Mouse (Mus musculus): ENCODE results near the gene Trak2. TPM values are rescaled to one million over a fixed set of nuclear protein-coding genes. Genes with fewer than 3 reads are reported as not detected.
"Not testable (repeated sequence)": the region's sequence is repeated elsewhere in the genome, so short reads cannot be mapped to it uniquely, and the experiment has no call there.

Gene Trak2
- polyA plus RNA-seq, 1 experiment: 57.2 TPM

GRCm38 (mm10) chr1:58971097-58971496 lies 2.1 kb downstream of the Trak2 start:
- Histone ChIP-seq H3K4me1 (ENCODE audit: control insufficient read depth) (peaks cover 65% of the 10 kb centered on the region), H3K27me3 (ENCODE audit: control insufficient read depth) (no peaks in the 10 kb centered on the region), H3K9me3 (ENCODE audit: control insufficient read depth, low read length) (no peaks in the 10 kb centered on the region), H3K36me3 (ENCODE audit: control insufficient read depth) (peaks cover 79% of the 10 kb centered on the region), H3K4me3 (replicated peaks) (peak overlapping the region; percentile 86)
- TF ChIP-seq TAL1 (IDR thresholded peaks at IDR 0.05; ENCODE audit: low read length) (no peak), GATA1 (IDR thresholded peaks at IDR 0.05; ENCODE audit: low read length) (no peak)

- Histone ChIP-seq H3K4me3 (replicated peaks) (peak overlapping the region; percentile 86), H3K4me1 (ENCODE audit: control insufficient read depth) (peaks cover 65% of the 10 kb centered on the region), H3K36me3 (ENCODE audit: control insufficient read depth) (peaks cover 79% of the 10 kb centered on the region)
These were observed 3.2 kb downstream of the Trak2 start for GRCm38 (mm10) chr1:58970054-58970453.

GRCm38 (mm10) chr1:58967534-58967933 lies 5.7 kb downstream of the Trak2 start:
- TF ChIP-seq TAL1 (IDR thresholded peaks at IDR 0.05; ENCODE audit: low read length) (no peak), GATA1 (IDR thresholded peaks at IDR 0.05; ENCODE audit: low read length) (no peak)
- Histone ChIP-seq H3K9me3 (ENCODE audit: control insufficient read depth, low read length) (no peaks in the 10 kb centered on the region), H3K27me3 (ENCODE audit: control insufficient read depth) (no peaks in the 10 kb centered on the region), H3K36me3 (ENCODE audit: control insufficient read depth) (peaks cover 99% of the 10 kb centered on the region), H3K4me1 (ENCODE audit: control insufficient read depth) (peaks cover 87% of the 10 kb centered on the region), H3K4me3 (replicated peaks) (peak overlapping the region; percentile 50)

More at GRCm38 (mm10) chr1:58970054-58970453, 3.2 kb downstream of the Trak2 start:
- H3K9me3 ChIP-seq (ENCODE audit: control insufficient read depth, low read length): no peaks in the 10 kb centered on the region
- TF ChIP-seq TAL1 (IDR thresholded peaks at IDR 0.05; ENCODE audit: low read length) (no peak), GATA1 (IDR thresholded peaks at IDR 0.05; ENCODE audit: low read length) (peak; percentile 70)
- H3K27me3 ChIP-seq (ENCODE audit: control insufficient read depth): no peaks in the 10 kb centered on the region

- no peak for TF ChIP-seq TAL1 (IDR thresholded peaks at IDR 0.05; ENCODE audit: low read length)
- no peak for TF ChIP-seq GATA1 (IDR thresholded peaks at IDR 0.05; ENCODE audit: low read length)
- no peaks in the 10 kb centered on the region for H3K9me3 ChIP-seq (ENCODE audit: control insufficient read depth, low read length)
- no peaks in the 10 kb centered on the region for H3K27me3 ChIP-seq (ENCODE audit: control insufficient read depth)
- H3K4me1 ChIP-seq (ENCODE audit: control insufficient read depth): peaks cover 99% of the 10 kb centered on the region
- H3K4me3 ChIP-seq (replicated peaks): peak overlapping the region; percentile 55
- H3K36me3 ChIP-seq (ENCODE audit: control insufficient read depth): peaks cover 98% of the 10 kb centered on the region
These were observed 10.4 kb downstream of the Trak2 start for GRCm38 (mm10) chr1:58962865-58963264.

GRCm38 (mm10) chr1:58962418-58962817 lies 10.8 kb downstream of the Trak2 start:
- TF ChIP-seq GATA1 (IDR thresholded peaks at IDR 0.05; ENCODE audit: low read length): peak; percentile 82
- TF ChIP-seq TAL1 (IDR thresholded peaks at IDR 0.05; ENCODE audit: low read length): peak; percentile 75
- H3K4me3 ChIP-seq (replicated peaks): peak overlapping the region; percentile 55
- H3K36me3 ChIP-seq (ENCODE audit: control insufficient read depth): peaks cover 98% of the 10 kb centered on the region
- H3K9me3 ChIP-seq (ENCODE audit: control insufficient read depth, low read length): no peaks in the 10 kb centered on the region
- peaks cover 99% of the 10 kb centered on the region for H3K4me1 ChIP-seq (ENCODE audit: control insufficient read depth)
- H3K27me3 ChIP-seq (ENCODE audit: control insufficient read depth): no peaks in the 10 kb centered on the region

- H3K36me3 ChIP-seq (ENCODE audit: control insufficient read depth): peaks cover 97% of the 10 kb centered on the region
- no peaks in the 10 kb centered on the region for H3K27me3 ChIP-seq (ENCODE audit: control insufficient read depth)
- H3K9me3 ChIP-seq (ENCODE audit: control insufficient read depth, low read length): no peaks in the 10 kb centered on the region
- H3K4me1 ChIP-seq (ENCODE audit: control insufficient read depth): peaks cover 100% of the 10 kb centered on the region
- H3K4me3 ChIP-seq (replicated peaks): peak overlapping the region; percentile 55
- TF ChIP-seq GATA1 (IDR thresholded peaks at IDR 0.05; ENCODE audit: low read length) (no peak), TAL1 (IDR thresholded peaks at IDR 0.05; ENCODE audit: low read length) (no peak)
These were observed 11.9 kb downstream of the Trak2 start for GRCm38 (mm10) chr1:58961152-58961893.

GRCm38 (mm10) chr1:58959682-58960081 lies 13.5 kb downstream of the Trak2 start:
- peaks cover 100% of the 10 kb centered on the region for H3K4me1 ChIP-seq (ENCODE audit: control insufficient read depth)
- H3K36me3 ChIP-seq (ENCODE audit: control insufficient read depth): peaks cover 97% of the 10 kb centered on the region
- peak overlapping the region; percentile 25 for H3K4me3 ChIP-seq (replicated peaks)

GRCm38 (mm10) chr1:58958789-58959526 lies 14.3 kb downstream of the Trak2 start:
- H3K9me3 ChIP-seq (ENCODE audit: control insufficient read depth, low read length); H3K27me3 ChIP-seq (ENCODE audit: control insufficient read depth); H3K4me3 ChIP-seq (replicated peaks): not testable (repeated sequence)
- Histone ChIP-seq H3K4me1 (ENCODE audit: control insufficient read depth) (peaks cover 100% of the 10 kb centered on the region), H3K36me3 (ENCODE audit: control insufficient read depth) (peaks cover 95% of the 10 kb centered on the region)

More at GRCm38 (mm10) chr1:58959682-58960081, 13.5 kb downstream of the Trak2 start:
- TF ChIP-seq GATA1 (IDR thresholded peaks at IDR 0.05; ENCODE audit: low read length) (no peak), TAL1 (IDR thresholded peaks at IDR 0.05; ENCODE audit: low read length) (no peak)
- no peaks in the 10 kb centered on the region for H3K27me3 ChIP-seq (ENCODE audit: control insufficient read depth)
- no peaks in the 10 kb centered on the region for H3K9me3 ChIP-seq (ENCODE audit: control insufficient read depth, low read length)

GRCm38 (mm10) chr1:58957931-58958330 lies 15.3 kb downstream of the Trak2 start:
- no peak for TF ChIP-seq GATA1 (IDR thresholded peaks at IDR 0.05; ENCODE audit: low read length)
- no peak for TF ChIP-seq TAL1 (IDR thresholded peaks at IDR 0.05; ENCODE audit: low read length)
- Histone ChIP-seq H3K9me3 (ENCODE audit: control insufficient read depth, low read length) (no peaks in the 10 kb centered on the region), H3K4me3 (replicated peaks) (peak overlapping the region; percentile 39), H3K36me3 (ENCODE audit: control insufficient read depth) (peaks cover 90% of the 10 kb centered on the region), H3K27me3 (ENCODE audit: control insufficient read depth) (no peaks in the 10 kb centered on the region), H3K4me1 (ENCODE audit: control insufficient read depth) (peaks cover 98% of the 10 kb centered on the region)
